Mouse (Mus musculus) C2C12 (cell line): ENCODE measurements at regions not wholly inside any gene's neighbourhood (a gene's known extent, or its start where the extent isn't known, plus 50 kb on each side); places are given as distances from the start of the nearest gene placed in this dataset.

ENCODE experiments used
- H3K27me3 ChIP-seq: one replicate; pipeline ENCODE4 v1.6.1; 2011; ENCODE audit not compliant: control insufficient read depth, insufficient read depth, insufficient read length
- H3K36me3 ChIP-seq: one replicate; pipeline ENCODE4 v1.6.1; 2011; ENCODE audit not compliant: control insufficient read depth, insufficient read depth
- H3K4me3 ChIP-seq: one replicate; pipeline ENCODE4 v1.5.1; 2011; ENCODE audit warnings: mild to moderate bottlenecking, control low read depth; ENCODE audit not compliant: poor library complexity, insufficient read depth, severe bottlenecking
- H3K79me2 ChIP-seq: one replicate; pipeline ENCODE4 v1.6.1; 2011; ENCODE audit not compliant: control insufficient read depth, insufficient read depth
- H3K79me3 ChIP-seq: one replicate; pipeline ENCODE4 v1.6.1; 2011; ENCODE audit warnings: low read depth, control low read depth
- H3ac ChIP-seq: one replicate; pipeline ENCODE3; 2011; ENCODE audit warnings: low read depth; ENCODE audit not compliant: control insufficient read depth, insufficient read length
- CEBPB ChIP-seq: IDR thresholded peaks from one replicate; pipeline ENCODE4 v1.6.1; 2011; ENCODE audit warnings: low read depth, mild to moderate bottlenecking, control low read depth, moderate library complexity
- CTCF ChIP-seq: IDR thresholded peaks from one replicate; pipeline ENCODE4 v1.5.1; 2011; ENCODE audit not compliant: control insufficient read depth, insufficient read depth, insufficient read length
- FOSL1 ChIP-seq: IDR thresholded peaks from one replicate; pipeline ENCODE4 v1.8.0; 2011; ENCODE audit warnings: mild to moderate bottlenecking, low read length; ENCODE audit not compliant: poor library complexity, insufficient read depth, severe bottlenecking
- MAX ChIP-seq: IDR thresholded peaks from one replicate; pipeline ENCODE4 v1.6.1; 2011; ENCODE audit warnings: mild to moderate bottlenecking, control low read depth
- MYOD1 ChIP-seq: IDR thresholded peaks from one replicate; pipeline ENCODE4 v1.6.1; 2011; ENCODE audit warnings: low read depth; ENCODE audit not compliant: control insufficient read depth, insufficient read length
- MYOG ChIP-seq: IDR thresholded peaks from one replicate; pipeline ENCODE4 v1.6.1; 2011; ENCODE audit not compliant: control insufficient read depth, insufficient read length; ENCODE audit errors: extremely low read depth
- USF1 ChIP-seq: IDR thresholded peaks from one replicate; pipeline ENCODE4 v1.6.1; 2011; ENCODE audit warnings: low read depth, mild to moderate bottlenecking, control low read depth, moderate library complexity

DNA sequence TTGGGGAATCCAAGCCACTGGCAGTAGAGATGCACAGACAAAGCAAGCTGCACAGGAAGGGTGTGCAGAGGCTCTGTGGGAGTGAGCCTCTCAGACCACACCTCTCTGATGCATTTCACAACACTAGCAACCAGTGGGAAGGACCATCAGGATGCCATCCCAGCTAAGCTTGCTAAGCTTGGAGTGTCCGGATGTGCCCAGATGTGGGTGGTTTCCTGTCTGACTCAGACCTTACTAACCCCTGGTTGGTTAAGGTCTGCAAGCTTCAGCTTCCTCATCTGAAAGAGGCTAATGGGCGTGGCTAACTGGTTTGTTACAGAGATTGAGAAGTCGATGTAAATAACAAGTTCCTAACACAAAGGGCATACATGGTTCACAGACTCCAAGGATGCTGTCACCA, 186.6 kb upstream of the Ubl3 start:
- H3K27me3 ChIP-seq, result no peaks in the 10 kb centered on the region
- no peaks in the 10 kb centered on the region for H3K79me3 ChIP-seq
- TF ChIP-seq CTCF, result no peak
- no peak for TF ChIP-seq USF1
- TF ChIP-seq CEBPB, result peak; percentile 88
- TF ChIP-seq MYOD1, result no peak
- H3K4me3 ChIP-seq, result no peak overlapping the region
- H3K79me2 ChIP-seq, result no peaks in the 10 kb centered on the region
- H3K36me3 ChIP-seq, result no peaks in the 10 kb centered on the region
- H3ac ChIP-seq, result no peak overlapping the region

DNA sequence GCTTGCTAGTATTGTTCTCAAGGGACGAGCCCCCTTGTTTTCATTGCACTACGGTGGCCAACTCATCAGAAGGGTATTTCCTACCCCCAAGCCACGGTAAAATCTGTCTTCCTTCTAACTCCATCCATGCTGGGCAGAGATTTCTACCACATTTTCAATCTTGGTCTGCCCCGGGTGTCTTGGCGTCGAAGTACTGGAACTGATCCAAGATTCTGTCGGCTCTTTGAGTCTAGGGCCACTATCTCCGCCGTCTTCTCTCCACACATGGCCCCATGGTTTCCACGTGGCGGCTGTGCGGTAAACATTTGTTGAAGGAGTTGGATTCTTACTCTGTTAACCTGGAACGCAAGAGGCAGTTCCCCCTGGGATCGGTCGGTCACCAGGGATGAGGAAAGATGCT, 177.0 kb upstream of the Ubl3 start:
- H3ac ChIP-seq, result no peak overlapping the region
- TF ChIP-seq CTCF (no peak), MYOG (no peak), USF1 (no peak), CEBPB (no peak), MYOD1 (no peak), MAX (no peak), FOSL1 (no peak)
- H3K27me3 ChIP-seq, result no peaks in the 10 kb centered on the region
- no peak overlapping the region for H3K4me3 ChIP-seq
- no peaks in the 10 kb centered on the region for H3K36me3 ChIP-seq
- no peaks in the 10 kb centered on the region for H3K79me2 ChIP-seq
- no peaks in the 10 kb centered on the region for H3K79me3 ChIP-seq

DNA sequence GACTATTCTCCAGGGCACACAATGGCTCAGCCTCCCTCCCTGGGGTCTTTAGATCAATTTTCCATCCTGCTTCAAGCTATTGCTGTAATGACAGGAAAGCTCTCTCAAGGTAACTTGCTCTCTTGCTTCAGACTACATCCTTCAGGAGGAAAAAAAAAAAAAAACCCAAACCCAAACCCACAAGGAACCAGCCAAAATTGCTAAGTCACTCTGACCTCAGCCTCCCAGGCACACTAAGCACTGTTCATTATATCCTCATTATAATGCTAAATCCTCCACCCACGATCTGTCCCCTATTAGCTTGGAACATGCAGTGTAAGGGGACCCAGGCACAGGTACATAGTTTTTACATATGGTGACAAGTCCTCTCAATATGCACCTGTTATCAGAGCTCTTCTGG, 175.9 kb upstream of the Ubl3 start:
- no peak for TF ChIP-seq MAX
- no peak for TF ChIP-seq CEBPB
- no peak for TF ChIP-seq MYOD1
- TF ChIP-seq USF1, result no peak
- no peak for TF ChIP-seq MYOG

DNA sequence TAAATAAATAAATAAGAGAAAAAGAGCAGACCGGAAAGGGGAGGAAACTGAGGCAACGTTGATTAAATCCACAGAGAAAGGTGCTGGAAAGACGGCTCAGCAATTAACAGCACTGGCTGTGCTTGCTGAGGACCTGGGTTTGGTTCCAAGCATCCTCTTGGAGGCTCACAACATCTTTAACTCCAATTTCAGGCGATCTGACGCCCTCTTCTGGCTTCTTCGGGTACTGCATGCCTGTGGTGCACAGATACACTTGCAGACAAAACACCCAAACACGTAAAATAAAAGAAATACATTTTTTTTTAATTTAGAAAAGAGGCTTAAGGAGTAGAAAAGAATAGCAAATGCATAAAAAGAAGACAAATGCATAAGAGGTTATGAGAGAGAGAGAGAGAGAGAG, 173.9 kb upstream of the Ubl3 start:
- no peaks in the 10 kb centered on the region for H3K36me3 ChIP-seq
- H3K79me2 ChIP-seq, result no peaks in the 10 kb centered on the region
- no peak overlapping the region for H3ac ChIP-seq
- H3K79me3 ChIP-seq, result no peaks in the 10 kb centered on the region
- TF ChIP-seq MYOG (no peak), CEBPB (no peak), CTCF (no peak), MAX (no peak), USF1 (no peak), FOSL1 (no peak), MYOD1 (no peak)
- no peak overlapping the region for H3K4me3 ChIP-seq
- no peaks in the 10 kb centered on the region for H3K27me3 ChIP-seq

More for the DNA sequence above, 175.9 kb upstream of the Ubl3 start:
- H3K4me3 ChIP-seq, result no peak overlapping the region
- no peaks in the 10 kb centered on the region for H3K79me2 ChIP-seq
- no peak overlapping the region for H3ac ChIP-seq
- no peaks in the 10 kb centered on the region for H3K36me3 ChIP-seq
- H3K79me3 ChIP-seq, result no peaks in the 10 kb centered on the region
- H3K27me3 ChIP-seq, result no peaks in the 10 kb centered on the region

DNA sequence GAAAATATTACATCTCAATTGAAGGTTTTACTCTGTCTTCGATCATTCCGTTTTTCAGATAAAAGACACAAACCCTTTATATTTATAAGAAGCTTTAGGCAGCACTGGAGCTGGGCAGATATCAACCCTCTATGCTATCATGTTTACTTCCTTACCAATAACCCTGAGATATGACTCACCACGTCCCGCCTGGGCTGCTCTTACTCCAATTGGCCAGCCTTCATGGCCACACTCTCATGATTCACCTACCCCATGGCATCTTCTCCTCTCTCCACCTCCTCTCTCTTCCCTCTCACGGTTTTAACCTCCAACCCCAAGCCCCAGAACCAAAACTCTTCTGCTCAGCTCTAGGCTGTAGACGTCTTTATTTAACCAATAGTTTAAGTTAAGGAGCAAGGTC, 171.9 kb upstream of the Ubl3 start:
- no peak overlapping the region for H3ac ChIP-seq
- no peaks in the 10 kb centered on the region for H3K79me2 ChIP-seq
- TF ChIP-seq CEBPB, result no peak
- no peak for TF ChIP-seq USF1
- TF ChIP-seq FOSL1, result no peak
- no peak for TF ChIP-seq CTCF
- no peak for TF ChIP-seq MYOD1
- TF ChIP-seq MAX, result no peak
- TF ChIP-seq MYOG, result no peak
- no peaks in the 10 kb centered on the region for H3K79me3 ChIP-seq
- H3K4me3 ChIP-seq, result no peak overlapping the region
- H3K27me3 ChIP-seq, result no peaks in the 10 kb centered on the region
- no peaks in the 10 kb centered on the region for H3K36me3 ChIP-seq

DNA sequence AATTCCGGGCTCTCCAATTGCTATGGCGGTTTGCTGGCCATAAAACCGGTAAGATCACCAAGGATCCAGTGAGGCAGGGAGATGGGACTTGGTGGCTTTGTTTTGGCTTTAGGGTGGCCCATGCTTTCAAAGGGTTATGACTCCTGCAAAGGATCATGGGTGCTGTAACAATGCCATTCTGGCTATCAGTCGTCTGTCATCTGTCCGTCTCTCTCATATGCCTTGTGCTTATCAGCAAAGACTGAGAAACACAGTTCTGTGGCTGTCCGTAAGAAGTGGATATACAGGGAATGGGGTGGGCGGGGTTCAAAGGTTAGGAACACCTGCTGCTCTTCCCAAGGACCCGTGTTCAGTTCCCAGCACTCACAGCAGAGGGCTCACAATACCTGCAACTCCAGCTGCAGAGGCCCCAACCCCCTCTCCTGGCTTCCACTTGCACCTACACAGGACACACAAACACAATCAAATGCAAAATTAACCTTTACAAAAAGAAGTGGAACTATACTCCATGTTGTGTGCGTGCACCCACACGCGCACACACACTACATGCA, 171.2 kb upstream of the Ubl3 start:
- Histone ChIP-seq H3ac (no peak overlapping the region), H3K79me3 (no peaks in the 10 kb centered on the region), H3K79me2 (no peaks in the 10 kb centered on the region), H3K27me3 (no peaks in the 10 kb centered on the region), H3K4me3 (no peak overlapping the region), H3K36me3 (no peaks in the 10 kb centered on the region)
- TF ChIP-seq MAX, result no peak
- no peak for TF ChIP-seq FOSL1
- TF ChIP-seq CEBPB, result no peak
- TF ChIP-seq MYOG, result no peak
- TF ChIP-seq CTCF, result no peak
- no peak for TF ChIP-seq USF1
- TF ChIP-seq MYOD1, result no peak
